Mouse (Mus musculus) kidney, postnatal 14 days (tissue): Measurements from ENCODE around the gene Dcdc2c.

Source experiments
- DNase-seq: peaks from one replicate; pipeline ENCODE4 v3.0.0; 2022; ENCODE audit warnings: mixed read lengths

Dcdc2c gene

GRCm38 (mm10) chr12:28436536-28436935 is 115.7 kb downstream of the Dcdc2c start:
- DNase-seq: no peak

GRCm38 (mm10) chr12:28432729-28433067 is 119.5 kb downstream of the Dcdc2c start:
- no peak for DNase-seq

GRCm38 (mm10) chr12:28431832-28432728 is 120.1 kb downstream of the Dcdc2c start:
- peak; percentile 69 for DNase-seq

- no peak for DNase-seq
These were observed 122.3 kb downstream of the Dcdc2c start for GRCm38 (mm10) chr12:28429856-28430255.

- DNase-seq: no peak
These were observed 135.2 kb downstream of the Dcdc2c start for GRCm38 (mm10) chr12:28416957-28417356.

- DNase-seq: no peak
These were observed 144.4 kb downstream of the Dcdc2c start for GRCm38 (mm10) chr12:28407656-28408405.

- no peak for DNase-seq
These were observed 149.9 kb downstream of the Dcdc2c start for GRCm38 (mm10) chr12:28402256-28402655.

GRCm38 (mm10) chr12:28401372-28401771 is 150.8 kb downstream of the Dcdc2c start:
- DNase-seq: no peak

GRCm38 (mm10) chr12:28392129-28392528 is 160.1 kb downstream of the Dcdc2c start:
- no peak for DNase-seq
